Mouse (Mus musculus) gastrocnemius, adult 2 months (tissue): ENCODE data around the gene Btf3. TPM values are rescaled to one million over a fixed set of nuclear protein-coding genes. Genes with fewer than 3 reads are reported as not detected.

Experiments used
- DNase-seq: peaks from one replicate; pipeline ENCODE4 v3.0.0; 2022
- H3K27ac ChIP-seq: fragments of 200-600 bp; 2 replicates; pipeline ENCODE4 v1.8.1; 2022; ENCODE audit warnings: mild to moderate bottlenecking
- H3K4me3 ChIP-seq: fragments of 200-600 bp; 2 replicates; pipeline ENCODE4 v1.8.1; 2022; ENCODE audit warnings: mild to moderate bottlenecking, moderate library complexity
- CTCF ChIP-seq: fragments of 200-600 bp; IDR thresholded peaks from 2 replicates; pipeline ENCODE4 v1.8.1; 2022; ENCODE audit warnings: antibody characterized with exemption, mild to moderate bottlenecking, moderate library complexity
- intact Hi-C: fragments of 180-260 bp; cut with DNase I; formaldehyde crosslinking; loops from one replicate; pipeline ENCODE4 v1.15.1; 2025
- total RNA-seq, 2 experiments: library from RNA; stranded (reverse); gene quantifications; 2 replicates each; pipeline ENCODE4 v1.2.3; 2021

Btf3 gene
- total RNA-seq, 2 experiments from 2014 or later: 221 to 236 TPM

- TF ChIP-seq CTCF: no peak
- DNase-seq: no peak
- Histone ChIP-seq H3K27ac (no peak overlapping the region), H3K4me3 (peak overlapping the region; percentile 72)
- intact Hi-C loops: loop anchor here (10.0 kb wide), 1 partner anchor 148 kb away; no protein-coding TSS in a partner anchor
Measured at GRCm38 (mm10) chr13:98356176-98356972, 39.6 kb upstream of the Btf3 start.

DNA sequence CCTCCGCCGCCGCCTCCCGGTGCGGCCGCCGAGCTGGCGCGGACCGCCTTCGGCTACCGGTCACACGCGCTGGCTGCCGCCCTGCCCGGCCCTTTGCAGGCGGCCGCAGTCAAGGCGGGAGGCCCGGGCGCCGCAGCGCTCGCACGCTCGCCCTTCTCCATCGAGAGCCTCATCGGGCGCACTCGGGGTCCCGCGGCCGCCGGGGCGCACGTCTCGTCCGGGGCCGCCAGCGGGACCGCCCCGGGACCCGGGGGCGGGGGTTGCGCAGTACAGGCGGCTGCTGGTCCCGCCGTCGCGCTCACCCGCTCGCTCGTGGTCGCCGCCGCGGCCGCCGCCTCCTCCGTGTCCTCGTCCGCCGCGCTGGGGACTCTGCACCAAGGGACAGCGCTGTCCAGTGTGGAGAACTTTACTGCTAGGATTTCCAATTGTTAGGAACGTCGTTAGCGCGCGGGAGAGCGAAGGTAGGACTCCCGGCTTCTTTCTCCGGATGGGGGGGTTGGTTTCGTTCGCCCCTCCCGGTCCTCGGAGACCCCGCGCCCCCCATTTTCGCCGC, 38.8 kb upstream of the Btf3 start:
- intact Hi-C loops: loop anchor here (10.0 kb wide), 1 partner anchor 149 kb away; no protein-coding TSS in a partner anchor
- Histone ChIP-seq H3K27ac (no peak overlapping the region), H3K4me3 (peak overlapping the region; percentile 72)
- no peak for TF ChIP-seq CTCF
- DNase-seq: peak; percentile 26

DNA sequence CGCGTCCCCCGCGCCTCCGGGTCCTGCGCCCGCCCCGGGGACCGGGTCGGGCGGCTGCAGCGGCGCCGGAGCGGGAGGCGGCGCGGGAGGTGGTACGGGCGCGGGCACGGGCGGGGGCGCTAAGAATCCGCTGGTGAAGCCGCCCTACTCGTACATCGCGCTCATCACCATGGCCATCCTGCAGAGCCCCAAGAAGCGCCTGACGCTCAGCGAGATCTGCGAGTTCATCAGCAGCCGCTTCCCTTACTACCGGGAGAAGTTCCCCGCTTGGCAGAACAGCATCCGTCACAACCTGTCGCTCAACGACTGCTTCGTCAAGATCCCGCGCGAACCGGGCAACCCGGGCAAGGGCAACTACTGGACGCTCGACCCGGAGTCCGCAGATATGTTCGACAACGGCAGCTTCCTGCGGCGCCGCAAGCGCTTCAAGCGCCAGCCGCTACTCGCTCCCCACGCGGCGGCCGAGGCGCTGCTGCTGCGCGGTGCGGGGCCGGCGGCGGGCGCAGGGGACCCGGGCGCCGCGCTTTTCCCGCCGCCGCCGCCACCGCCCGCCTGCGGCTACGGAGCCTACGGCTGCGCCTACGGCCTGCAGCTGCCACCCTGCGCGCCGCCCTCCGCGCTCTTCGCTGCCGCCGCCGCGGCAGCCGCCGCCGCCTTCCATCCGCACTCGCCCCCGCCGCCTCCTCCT, 38.2 kb upstream of the Btf3 start:
- H3K27ac ChIP-seq: no peak overlapping the region
- peak overlapping the region; percentile 72 for H3K4me3 ChIP-seq
- no peak for TF ChIP-seq CTCF
- intact Hi-C loops: loop anchor here (10.0 kb wide), 1 partner anchor 150 kb away; no protein-coding TSS in a partner anchor
- DNase-seq: peak; percentile 28

DNA sequence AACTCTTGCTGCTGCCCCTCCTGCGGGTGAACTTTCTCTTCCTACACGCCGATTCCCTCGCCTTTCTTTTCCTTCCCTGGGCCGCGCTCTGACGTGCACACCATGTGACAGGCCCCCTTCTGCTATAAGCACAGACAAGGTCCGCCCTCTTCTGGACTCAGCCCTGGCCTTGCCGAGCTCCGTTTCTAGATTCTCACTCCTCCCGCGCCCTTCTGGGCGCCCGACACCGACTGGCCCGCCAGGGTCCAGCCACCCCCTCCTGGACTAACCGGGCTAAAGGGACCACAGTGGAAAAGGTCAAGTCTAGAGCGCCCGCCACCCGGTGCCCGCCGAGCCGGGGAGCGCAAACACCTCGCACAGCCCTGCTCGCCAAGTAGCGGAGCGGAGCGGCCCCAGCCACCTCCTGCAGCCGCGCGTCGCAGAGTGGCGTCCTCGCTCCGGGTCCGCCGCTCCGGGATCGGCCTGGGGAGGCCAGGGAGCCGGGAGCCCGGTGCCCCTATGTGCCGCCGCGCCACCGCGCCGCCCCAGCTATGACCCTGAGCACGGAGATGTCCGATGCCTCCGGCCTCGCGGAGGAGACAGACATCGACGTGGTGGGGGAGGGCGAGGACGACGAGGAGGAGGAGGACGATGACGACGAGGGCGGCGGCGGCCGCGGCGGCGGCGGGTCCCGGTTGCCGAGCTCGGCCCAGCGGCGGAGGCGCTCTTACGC, 37.4 kb upstream of the Btf3 start, which contains the start of gene Foxd1:
Gene Foxd1, plus strand, starts transcription at position 153 of the 712 bp plus-strand sequence.
- H3K4me3 ChIP-seq: peak within 1 kb of the TSS; percentile 72
- 0 out of 2 replicates have a peak within 1 kb of the TSS, but pooled peaks have one; percentile 12 for H3K27ac ChIP-seq
- DNase-seq: peak; percentile 48
- intact Hi-C loops: loop anchor here (10.0 kb wide), 1 partner anchor 151 kb away; no protein-coding TSS in a partner anchor
- no peak for TF ChIP-seq CTCF

GRCm38 (mm10) chr13:98353709-98354089, 36.9 kb upstream of the Btf3 start:
- H3K27ac ChIP-seq: no peak overlapping the region
- no peak for DNase-seq
- TF ChIP-seq CTCF: no peak
- intact Hi-C loops: loop anchor here (10.0 kb wide), 1 partner anchor 151 kb away; no protein-coding TSS in a partner anchor
- H3K4me3 ChIP-seq: peak overlapping the region; percentile 72

- no peak overlapping the region for H3K27ac ChIP-seq
- intact Hi-C loops: loop anchor here (10.0 kb wide), 1 partner anchor 152 kb away; no protein-coding TSS in a partner anchor
- H3K4me3 ChIP-seq: no peak overlapping the region
- no peak for TF ChIP-seq CTCF
- no peak for DNase-seq
Measured at GRCm38 (mm10) chr13:98352381-98352975, 35.7 kb upstream of the Btf3 start.

GRCm38 (mm10) chr13:98351527-98351926, 34.7 kb upstream of the Btf3 start:
- intact Hi-C loops: loop anchor here (10.0 kb wide), 1 partner anchor 153 kb away; no protein-coding TSS in a partner anchor
- Histone ChIP-seq H3K4me3 (no peak overlapping the region), H3K27ac (no peak overlapping the region)
- TF ChIP-seq CTCF: peak; percentile 36
- no peak for DNase-seq

DNA sequence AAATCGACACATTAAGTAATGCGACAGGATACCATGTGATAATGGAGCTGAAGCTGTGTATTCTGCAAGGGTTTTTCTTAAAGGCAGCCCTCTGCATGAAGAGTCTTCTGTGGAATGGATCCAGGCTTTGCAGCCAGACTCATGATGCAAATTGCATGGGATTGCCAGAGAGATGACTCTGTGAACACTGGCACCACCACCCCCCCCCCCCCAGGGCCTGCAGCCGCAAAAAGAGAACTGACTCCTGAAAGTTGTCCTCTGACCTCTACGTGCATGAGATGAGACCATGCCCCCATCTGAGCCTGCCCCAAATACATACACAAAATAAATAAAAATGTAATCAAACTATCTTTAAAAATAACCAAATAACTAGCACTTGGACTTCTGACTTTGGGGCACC, 32.7 kb upstream of the Btf3 start:
- no peak for DNase-seq
- intact Hi-C loops: no loop called here
- Histone ChIP-seq H3K27ac (no peak overlapping the region), H3K4me3 (no peak overlapping the region)
- TF ChIP-seq CTCF: no peak

- DNase-seq: no peak
- Histone ChIP-seq H3K27ac (no peak overlapping the region), H3K4me3 (no peak overlapping the region)
- intact Hi-C loops: no loop called here
- TF ChIP-seq CTCF: no peak
Measured at GRCm38 (mm10) chr13:98340506-98340905, 23.7 kb upstream of the Btf3 start.

- intact Hi-C loops: no loop called here
- no peak overlapping the region for H3K27ac ChIP-seq
- H3K4me3 ChIP-seq: no peak overlapping the region
- TF ChIP-seq CTCF: no peak
- DNase-seq: no peak
Measured at GRCm38 (mm10) chr13:98336205-98336604, 19.4 kb upstream of the Btf3 start.

GRCm38 (mm10) chr13:98332106-98332505, 15.3 kb upstream of the Btf3 start:
- peak; percentile 48 for TF ChIP-seq CTCF
- DNase-seq: no peak
- no peak overlapping the region for H3K27ac ChIP-seq
- intact Hi-C loops: no loop called here
- H3K4me3 ChIP-seq: no peak overlapping the region

DNA sequence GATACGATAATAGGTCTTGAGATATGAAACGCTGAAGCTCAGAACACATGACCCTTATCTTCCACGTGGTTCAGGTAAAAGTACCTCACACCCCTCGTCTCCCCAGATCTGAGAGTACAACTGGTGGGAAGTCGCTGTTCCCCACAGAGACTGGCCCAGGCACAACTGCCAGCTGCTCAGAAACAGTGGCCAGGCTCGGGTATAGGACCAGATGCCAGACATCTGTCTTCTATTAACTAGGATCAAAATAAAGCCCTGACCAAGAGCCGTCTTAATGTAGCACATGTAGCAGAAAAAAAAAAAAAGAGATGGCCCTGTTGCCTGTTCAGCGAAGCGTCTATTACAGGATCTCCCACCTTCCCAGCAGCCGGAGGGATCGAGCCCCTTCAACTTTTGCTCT, 8.2 kb upstream of the Btf3 start:
- Histone ChIP-seq H3K27ac (no peak overlapping the region), H3K4me3 (no peak overlapping the region)
- intact Hi-C loops: no loop called here
- DNase-seq: no peak
- TF ChIP-seq CTCF: no peak
